Mouse (Mus musculus): Measurements from ENCODE around the gene Bdkrb2. TPM values are rescaled to one million over a fixed set of nuclear protein-coding genes. Genes with fewer than 3 reads are reported as not detected.
A peak's percentile ranks its signal among the peaks of the same experiment; 100 is the strongest.

Bdkrb2 gene
- polyA plus RNA-seq, 1 experiment from 2014 or later: 2.6 TPM

- Histone ChIP-seq H3K36me3 (no peaks in the 10 kb centered on the region), H3K4me2 (replicated peaks) (no peak overlapping the region), H3K9ac (no peak overlapping the region), H3K4me1 (peaks cover 14% of the 10 kb centered on the region), H3K27me3 (no peaks in the 10 kb centered on the region; the same call in 1 of the 2 replicates), H3K9me3 (replicated peaks) (no peaks in the 10 kb centered on the region), H3K27ac (replicated peaks) (no peak overlapping the region), H3K4me3 (replicated peaks) (no peak overlapping the region)
- 53% methylated on average over 2 of the region's 2 CpGs for WGBS
- no peak for ATAC-seq (ENCODE audit: insufficient number of reproducible peaks, low FRiP score, low TSS enrichment, low read depth)
These were observed 15.9 kb upstream of the Bdkrb2 start for GRCm38 (mm10) chr12:105547151-105547550.

- 73% methylated on average over 2 of the region's 2 CpGs for WGBS
- Histone ChIP-seq H3K4me1 (peaks cover 14% of the 10 kb centered on the region), H3K9ac (no peak overlapping the region), H3K4me3 (replicated peaks) (no peak overlapping the region), H3K9me3 (replicated peaks) (no peaks in the 10 kb centered on the region), H3K36me3 (no peaks in the 10 kb centered on the region), H3K27me3 (no peaks in the 10 kb centered on the region; the same call in 1 of the 2 replicates), H3K4me2 (replicated peaks) (no peak overlapping the region), H3K27ac (replicated peaks) (no peak overlapping the region)
- ATAC-seq (ENCODE audit: insufficient number of reproducible peaks, low FRiP score, low TSS enrichment, low read depth): no peak
These were observed 15.0 kb upstream of the Bdkrb2 start for GRCm38 (mm10) chr12:105548001-105548400.

- no peak for ATAC-seq (ENCODE audit: insufficient number of reproducible peaks, low FRiP score, low TSS enrichment, low read depth)
- no peaks in the 10 kb centered on the region for H3K9me3 ChIP-seq (replicated peaks)
- H3K36me3 ChIP-seq: no peaks in the 10 kb centered on the region
- peaks cover 14% of the 10 kb centered on the region for H3K4me1 ChIP-seq
- 87% methylated on average over 6 of the region's 6 CpGs for WGBS
- H3K27me3 ChIP-seq: no peaks in the 10 kb centered on the region; the same call in 1 of the 2 replicates
- no peak overlapping the region for H3K4me3 ChIP-seq (replicated peaks)
- no peak overlapping the region for H3K4me2 ChIP-seq (replicated peaks)
- H3K27ac ChIP-seq (replicated peaks): no peak overlapping the region
- H3K9ac ChIP-seq: no peak overlapping the region
These were observed 14.1 kb upstream of the Bdkrb2 start for GRCm38 (mm10) chr12:105548881-105549280.

GRCm38 (mm10) chr12:105549835-105550802 lies 12.9 kb upstream of the Bdkrb2 start:
- no peak overlapping the region for H3K9ac ChIP-seq
- no peak overlapping the region for H3K27ac ChIP-seq (replicated peaks)
- H3K27me3 ChIP-seq: no peaks in the 10 kb centered on the region; the same call in 1 of the 2 replicates
- H3K4me1 ChIP-seq: peaks cover 22% of the 10 kb centered on the region
- no peaks in the 10 kb centered on the region for H3K36me3 ChIP-seq
- H3K9me3 ChIP-seq (replicated peaks): no peaks in the 10 kb centered on the region
- no peak overlapping the region for H3K4me2 ChIP-seq (replicated peaks)
- WGBS: 61% methylated on average over 4 of the region's 4 CpGs
- no peak overlapping the region for H3K4me3 ChIP-seq (replicated peaks)
- ATAC-seq (ENCODE audit: insufficient number of reproducible peaks, low FRiP score, low TSS enrichment, low read depth): no peak

GRCm38 (mm10) chr12:105551551-105551989 lies 11.5 kb upstream of the Bdkrb2 start:
- Histone ChIP-seq H3K4me2 (replicated peaks) (no peak overlapping the region), H3K36me3 (no peaks in the 10 kb centered on the region), H3K9ac (no peak overlapping the region), H3K4me3 (replicated peaks) (no peak overlapping the region), H3K9me3 (replicated peaks) (no peaks in the 10 kb centered on the region), H3K4me1 (peaks cover 16% of the 10 kb centered on the region; the same call in 1 of the 2 replicates), H3K27me3 (no peaks in the 10 kb centered on the region; the same call in 1 of the 2 replicates), H3K27ac (replicated peaks) (no peak overlapping the region)
- 45% methylated on average over 6 of the region's 6 CpGs for WGBS
- ATAC-seq (ENCODE audit: insufficient number of reproducible peaks, low FRiP score, low TSS enrichment, low read depth): no peak

GRCm38 (mm10) chr12:105554151-105554772 lies 8.8 kb upstream of the Bdkrb2 start:
- no peak overlapping the region for H3K9ac ChIP-seq
- no peak overlapping the region for H3K27ac ChIP-seq (replicated peaks)
- no peaks in the 10 kb centered on the region for H3K9me3 ChIP-seq (replicated peaks)
- no peak overlapping the region for H3K4me2 ChIP-seq (replicated peaks)
- no peaks in the 10 kb centered on the region for H3K27me3 ChIP-seq
- WGBS: 67% methylated on average over 8 of the region's 8 CpGs
- no peak for ATAC-seq (ENCODE audit: insufficient number of reproducible peaks, low FRiP score, low TSS enrichment, low read depth)
- H3K4me1 ChIP-seq: peaks cover 19% of the 10 kb centered on the region
- H3K36me3 ChIP-seq: no peaks in the 10 kb centered on the region
- H3K4me3 ChIP-seq (replicated peaks): no peak overlapping the region

GRCm38 (mm10) chr12:105555172-105555571 lies 7.9 kb upstream of the Bdkrb2 start:
- Histone ChIP-seq H3K4me1 (peaks cover 19% of the 10 kb centered on the region), H3K36me3 (no peaks in the 10 kb centered on the region), H3K27ac (replicated peaks) (no peak overlapping the region), H3K9ac (no peak overlapping the region), H3K4me3 (replicated peaks) (no peak overlapping the region), H3K27me3 (no peaks in the 10 kb centered on the region), H3K9me3 (replicated peaks) (no peaks in the 10 kb centered on the region), H3K4me2 (replicated peaks) (no peak overlapping the region)
- 58% methylated on average over 5 of the region's 5 CpGs for WGBS
- no peak for ATAC-seq (ENCODE audit: insufficient number of reproducible peaks, low FRiP score, low TSS enrichment, low read depth)

GRCm38 (mm10) chr12:105557250-105557925 lies 5.6 kb upstream of the Bdkrb2 start:
- H3K4me3 ChIP-seq (replicated peaks): no peak overlapping the region
- 65% methylated on average over 7 of the region's 7 CpGs for WGBS
- no peak for ATAC-seq (ENCODE audit: insufficient number of reproducible peaks, low FRiP score, low TSS enrichment, low read depth)
- no peak overlapping the region for H3K9ac ChIP-seq
- no peak overlapping the region for H3K4me2 ChIP-seq (replicated peaks)
- H3K36me3 ChIP-seq: no peaks in the 10 kb centered on the region
- no peak overlapping the region for H3K27ac ChIP-seq (replicated peaks)
- peaks cover 16% of the 10 kb centered on the region for H3K27me3 ChIP-seq
- H3K9me3 ChIP-seq (replicated peaks): no peaks in the 10 kb centered on the region
- peaks cover 19% of the 10 kb centered on the region for H3K4me1 ChIP-seq

GRCm38 (mm10) chr12:105561007-105561534 lies 2.0 kb upstream of the Bdkrb2 start:
- Histone ChIP-seq H3K27me3 (peaks cover 22% of the 10 kb centered on the region), H3K36me3 (no peaks in the 10 kb centered on the region), H3K4me3 (replicated peaks) (no peak overlapping the region), H3K27ac (replicated peaks) (no peak overlapping the region; the same call in 1 of the 2 replicates), H3K4me2 (replicated peaks) (no peak overlapping the region), H3K4me1 (peaks cover 29% of the 10 kb centered on the region), H3K9ac (no peak overlapping the region), H3K9me3 (replicated peaks) (no peaks in the 10 kb centered on the region)
- ATAC-seq (ENCODE audit: insufficient number of reproducible peaks, low FRiP score, low TSS enrichment, low read depth): no peak
- 35% methylated on average over 8 of the region's 8 CpGs for WGBS

GRCm38 (mm10) chr12:105562056-105562820 lies 788 bp upstream of the Bdkrb2 start:
- 0 out of 2 replicates have a peak, but pooled peaks cover 6% of the 10 kb centered on the region for H3K9me3 ChIP-seq (replicated peaks)
- 30% methylated on average over 8 of the region's 8 CpGs for WGBS
- no peak overlapping the region for H3K9ac ChIP-seq
- peaks cover 26% of the 10 kb centered on the region for H3K4me1 ChIP-seq
- no peaks in the 10 kb centered on the region for H3K36me3 ChIP-seq
- H3K27me3 ChIP-seq: peaks cover 22% of the 10 kb centered on the region
- ATAC-seq (ENCODE audit: insufficient number of reproducible peaks, low FRiP score, low TSS enrichment, low read depth): no peak
- peak overlapping the region; percentile 55 for H3K4me2 ChIP-seq (replicated peaks)
- no peak overlapping the region for H3K27ac ChIP-seq (replicated peaks)
- peak overlapping the region; percentile 38 for H3K4me3 ChIP-seq (replicated peaks)

Measured in embryonic facial prominence, embryonic 15.5 days (tissue).